Mouse (Mus musculus) bone marrow macrophage, adult 2 months (primary cell): ENCODE data around the gene Elovl2.

Experiments used
- CTCF ChIP-seq: IDR thresholded peaks from 2 replicates; pipeline ENCODE4 v1.5.1; 2012; ENCODE audit warnings: low read depth, mild to moderate bottlenecking, low read length, moderate library complexity
- POLR2A ChIP-seq: IDR thresholded peaks from 2 replicates; pipeline ENCODE4 v1.6.1; 2012; ENCODE audit warnings: mild to moderate bottlenecking, low read depth, low read length, borderline replicate concordance

DNA sequence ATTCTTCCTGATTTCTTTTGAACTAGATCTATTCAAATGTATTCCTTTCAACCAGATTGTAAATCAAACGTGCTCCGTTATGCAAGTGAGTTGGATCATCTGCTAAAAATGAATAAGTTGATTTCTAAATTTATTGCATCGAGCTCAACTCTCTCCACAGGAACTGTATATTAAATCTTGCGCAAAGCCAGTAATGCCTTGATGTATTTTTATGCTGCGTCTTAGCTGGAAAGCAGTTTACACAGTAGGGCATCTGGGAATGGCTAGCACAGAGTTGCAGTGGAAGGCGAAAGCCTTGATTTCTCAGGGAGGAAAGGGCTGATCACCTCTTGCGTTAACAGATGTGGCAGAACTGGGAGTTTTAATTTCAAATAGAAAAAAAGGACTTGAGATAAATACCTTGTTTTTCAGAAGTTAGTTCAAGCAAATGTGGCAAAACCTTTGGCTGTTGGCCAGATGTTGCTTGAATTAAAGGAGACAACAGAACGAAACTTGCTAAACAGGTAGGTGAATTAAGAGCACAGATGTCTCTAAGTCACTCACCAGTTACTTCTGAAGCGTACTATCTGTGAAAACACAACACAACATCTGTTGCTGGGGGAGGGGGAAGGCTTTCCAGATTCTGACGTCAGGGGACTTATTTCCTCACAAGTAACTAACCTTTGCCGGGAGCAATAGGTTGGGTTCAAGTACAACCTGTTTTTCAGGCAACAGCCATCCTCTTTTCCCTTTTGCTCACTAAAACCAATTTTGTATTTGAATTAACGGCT lies 28.7 kb upstream of the Elovl2 start:
- TF ChIP-seq POLR2A (no peak), CTCF (no peak)
